In the genomic region with DNA sequence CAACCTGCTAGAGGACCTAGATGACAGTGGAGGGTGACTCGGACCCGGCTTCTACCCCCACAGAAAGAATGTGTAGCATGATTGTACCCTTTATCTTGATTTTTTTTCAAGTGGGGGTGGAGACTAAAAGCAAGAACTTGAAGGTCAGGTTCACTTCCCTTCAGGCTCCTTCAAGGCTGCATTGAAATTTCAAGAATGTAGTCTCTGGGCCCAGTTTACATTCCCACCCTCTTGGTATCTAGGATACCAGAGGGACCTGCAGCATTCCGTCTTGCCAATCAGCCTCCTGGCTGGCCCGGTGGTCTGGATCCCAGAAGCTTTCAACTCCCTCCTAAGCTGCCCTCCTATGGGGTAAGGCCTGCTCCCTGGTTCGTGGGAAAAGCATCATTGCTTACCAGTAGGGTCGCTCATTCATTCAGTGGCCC, we compare ENCODE assay signal across 11 mouse cellular contexts. TPM values are rescaled to one million over a fixed set of nuclear protein-coding genes. Genes with fewer than 3 reads are reported as not detected.
DNase-seq lines count a peak whose midpoint lies in the region; ATAC-seq and TF ChIP-seq lines count a peak whose summit lies in the region.
"Had no signal": no experiment of that assay in that cellular context is flagged by ENCODE, and none has a peak within 500 bp of the region (broad histone marks: within the 10 kb centered on the region; RNA-seq: fewer than 3 reads in every experiment).

No protein-coding gene starts in this region.

- no peak for TF ChIP-seq CTCF in midbrain, postnatal 0 days (IDR thresholded peaks at IDR 0.05)
- no peak for TF ChIP-seq CTCF in kidney, postnatal 0 days (IDR thresholded peaks at IDR 0.05; ENCODE audit: low read depth)

- no peak overlapping the region for H3K4me3 ChIP-seq in midbrain, embryonic 11.5 days (ENCODE audit: low read depth, low read length)
- no peak overlapping the region for H3K4me3 ChIP-seq in midbrain, postnatal 0 days (ENCODE audit: low read depth, low read length)
- H3K4me3 ChIP-seq in kidney, postnatal 0 days (replicated peaks; ENCODE audit: low read depth, low read length): no peak overlapping the region
- no peak overlapping the region for H3K4me3 ChIP-seq in midbrain, embryonic 15.5 days
- H3K4me3 ChIP-seq: hindbrain, embryonic 15.5 days; limb, embryonic 15.5 days; myocyte had no signal

- no peaks in the 10 kb centered on the region for H3K9me3 ChIP-seq in midbrain, embryonic 11.5 days (ENCODE audit: control insufficient read depth, low read length)
- no peaks in the 10 kb centered on the region for H3K9me3 ChIP-seq in midbrain, postnatal 0 days (ENCODE audit: low read length)
- no peaks in the 10 kb centered on the region for H3K9me3 ChIP-seq in kidney, postnatal 0 days (replicated peaks; ENCODE audit: low read length)
- H3K9me3 ChIP-seq in midbrain, embryonic 15.5 days: no peaks in the 10 kb centered on the region
- H3K9me3 ChIP-seq: hindbrain, embryonic 15.5 days; limb, embryonic 15.5 days had no signal

- ATAC-seq in midbrain, embryonic 11.5 days (ENCODE audit: low FRiP score): peak; percentile 73
- ATAC-seq in midbrain, postnatal 0 days (ENCODE audit: low FRiP score): no peak
- peak; percentile 41; the same call in 1 of the 2 replicates for ATAC-seq in kidney, postnatal 0 days (replicated peaks; ENCODE audit: low FRiP score, low read depth)
- peak; percentile 58 for ATAC-seq in midbrain, embryonic 15.5 days (replicated peaks)

- DNase-seq in midbrain, embryonic 11.5 days (ENCODE audit: low spot score, missing footprints): peak; percentile 87
- DNase-seq in midbrain, postnatal 0 days (ENCODE audit: low spot score): no peak
- DNase-seq in embryo, embryonic 11.5 days (ENCODE audit: low read depth, low spot score): peak; percentile 24
- peak; percentile 73 for DNase-seq in kidney, postnatal 0 days (ENCODE audit: low spot score)
- no peak for DNase-seq in cerebellum, adult 9-11 months
- DNase-seq in gastrocnemius, postnatal 25 days: no peak
- DNase-seq: cerebellum, adult 11-12 months had no signal

- H3K4me2 ChIP-seq in midbrain, embryonic 11.5 days: no peak overlapping the region
- H3K4me2 ChIP-seq in midbrain, postnatal 0 days (ENCODE audit: low read depth, low read length, poor library complexity, severe bottlenecking): no peak overlapping the region
- H3K4me2 ChIP-seq in kidney, postnatal 0 days (ENCODE audit: low read length): no peak overlapping the region
- H3K4me2 ChIP-seq in midbrain, embryonic 15.5 days: no peak overlapping the region
- H3K4me2 ChIP-seq: hindbrain, embryonic 15.5 days; limb, embryonic 15.5 days had no signal

- 18% methylated on average over 6 of the region's 6 CpGs for WGBS in midbrain, embryonic 11.5 days
- 13% methylated on average over 6 of the region's 6 CpGs for WGBS in midbrain, postnatal 0 days
- WGBS in kidney, postnatal 0 days: 30% methylated on average over 6 of the region's 6 CpGs
- WGBS in midbrain, embryonic 15.5 days: 15% methylated on average over 6 of the region's 6 CpGs

- no peaks in the 10 kb centered on the region for H3K36me3 ChIP-seq in midbrain, embryonic 11.5 days (ENCODE audit: control insufficient read depth, insufficient read depth, low read length)
- H3K36me3 ChIP-seq in midbrain, postnatal 0 days (ENCODE audit: insufficient read depth, low read length): no peaks in the 10 kb centered on the region
- H3K36me3 ChIP-seq in kidney, postnatal 0 days (ENCODE audit: insufficient read depth, low read length): no peaks in the 10 kb centered on the region
- no peaks in the 10 kb centered on the region for H3K36me3 ChIP-seq in midbrain, embryonic 15.5 days (replicated peaks)
- H3K36me3 ChIP-seq: hindbrain, embryonic 15.5 days; limb, embryonic 15.5 days had no signal

- H3K27me3 ChIP-seq in midbrain, embryonic 11.5 days (ENCODE audit: control insufficient read depth, insufficient read depth, low read length): no peaks in the 10 kb centered on the region
- no peaks in the 10 kb centered on the region for H3K27me3 ChIP-seq in midbrain, postnatal 0 days (ENCODE audit: insufficient read depth, low read length)
- H3K27me3 ChIP-seq in kidney, postnatal 0 days (ENCODE audit: insufficient read depth, low read length): no peaks in the 10 kb centered on the region
- H3K27me3 ChIP-seq in midbrain, embryonic 15.5 days (replicated peaks): no peaks in the 10 kb centered on the region
- H3K27me3 ChIP-seq: hindbrain, embryonic 15.5 days; limb, embryonic 15.5 days had no signal

- peaks cover 10% of the 10 kb centered on the region; the same call in 1 of the 2 replicates for H3K4me1 ChIP-seq in midbrain, embryonic 11.5 days (ENCODE audit: control insufficient read depth, insufficient read depth, low read length)
- no peaks in the 10 kb centered on the region for H3K4me1 ChIP-seq in midbrain, postnatal 0 days (ENCODE audit: insufficient read depth, low read length)
- H3K4me1 ChIP-seq in kidney, postnatal 0 days (replicated peaks; ENCODE audit: insufficient read depth, low read length): peaks cover 20% of the 10 kb centered on the region
- no peaks in the 10 kb centered on the region for H3K4me1 ChIP-seq in midbrain, embryonic 15.5 days

- H3K27ac ChIP-seq in midbrain, embryonic 11.5 days (ENCODE audit: low read depth, low read length): no peak overlapping the region
- no peak overlapping the region for H3K27ac ChIP-seq in midbrain, postnatal 0 days (ENCODE audit: low read depth, low read length)
- peak overlapping the region; percentile 63 for H3K27ac ChIP-seq in kidney, postnatal 0 days
- no peak overlapping the region for H3K27ac ChIP-seq in midbrain, embryonic 15.5 days
- H3K27ac ChIP-seq: hindbrain, embryonic 15.5 days; limb, embryonic 15.5 days had no signal

- H3K9ac ChIP-seq in midbrain, embryonic 11.5 days (ENCODE audit: low read length): no peak overlapping the region
- H3K9ac ChIP-seq in midbrain, postnatal 0 days (replicated peaks; ENCODE audit: low read length, poor library complexity, severe bottlenecking): no peak overlapping the region
- no peak overlapping the region for H3K9ac ChIP-seq in kidney, postnatal 0 days (ENCODE audit: low read depth, low read length)
- H3K9ac ChIP-seq in midbrain, embryonic 15.5 days: no peak overlapping the region
- H3K9ac ChIP-seq: hindbrain, embryonic 15.5 days; limb, embryonic 15.5 days had no signal

RNA-seq across cellular contexts. Expression of a gene that starts 31.9 kb away (rescaled TPM):
- polyA plus RNA-seq in midbrain, embryonic 11.5 days (2014; fragmentation: Nextera tagmentation; extraction: Ambion mirVana): 6.4 and 8.5 TPM in 2 replicates
- total RNA-seq in midbrain, postnatal 0 days (2014; rRNA removed): 11.9 and 15.4 TPM in 2 replicates
- polyA plus RNA-seq in midbrain, postnatal 0 days (2015; fragmentation: Nextera tagmentation; extraction: Ambion mirVana): 8.0 and 9.2 TPM in 2 replicates
- 15.6 and 20.4 TPM in 2 replicates for polyA plus RNA-seq in kidney, postnatal 0 days (2015; fragmentation: Nextera tagmentation; extraction: Ambion mirVana)
- 13.2 and 18.1 TPM in 2 replicates for polyA plus RNA-seq in midbrain, embryonic 15.5 days (2015; fragmentation: Nextera tagmentation; extraction: Ambion mirVana)
- total RNA-seq in gastrocnemius, postnatal 25 days (2021): under 1 TPM in 1 of 2 experiments, not detected in 1; 0.32 TPM

Comparison
In these comparisons a context has a peak if more than half of its experiments do, and no peak if none do; other contexts are left out.
1. DNase-seq: peak in midbrain, embryonic 11.5 days (single experiment), embryo, embryonic 11.5 days (single experiment) and kidney, postnatal 0 days (single experiment); none in midbrain, postnatal 0 days (single experiment), cerebellum, adult 9-11 months (single experiment) and gastrocnemius, postnatal 25 days (single experiment).